Mouse (Mus musculus): ENCODE results near the gene Fmo2. TPM values are rescaled to one million over a fixed set of nuclear protein-coding genes. Genes with fewer than 3 reads are reported as not detected.

The Fmo2 gene
- 791 TPM for polyA plus RNA-seq (2014; fragmentation: Illumina TruSeq; extraction: RNeasy Lipid Tissue Mini Kit (QIAGEN cat#74804); ENCODE audit: low read depth, low replicate concordance)

GRCm38 (mm10) chr1:162897838-162898811 is at the start of gene Fmo2:
Gene Fmo2, minus strand, starts transcription at chr1:162898726.

GRCm38 (mm10) chr1:162937415-162937814 is 38.9 kb upstream of the Fmo2 start, which contains the start of gene Fmo6:
Gene Fmo6, minus strand, starts transcription at chr1:162937515.

GRCm38 (mm10) chr1:162866280-162866681 is 32.2 kb downstream of the Fmo2 start, which contains the start of gene Fmo1:
Gene Fmo1, minus strand, starts transcription at chr1:162866610.

Other genes starting within 250 kb of the Fmo2 start
- gene Myocos, start 240.5 kb downstream of the Fmo2 start, polyA plus RNA-seq (2014; fragmentation: Illumina TruSeq; extraction: RNeasy Lipid Tissue Mini Kit (QIAGEN cat#74804); ENCODE audit: low read depth, low replicate concordance) = not detected
- 35.7 TPM for gene Prrc2c, start 158.2 kb downstream of the Fmo2 start, polyA plus RNA-seq (2014; fragmentation: Illumina TruSeq; extraction: RNeasy Lipid Tissue Mini Kit (QIAGEN cat#74804); ENCODE audit: low read depth, low replicate concordance)
- 81.0 TPM for gene Fmo4, start 84.8 kb downstream of the Fmo2 start, polyA plus RNA-seq (2014; fragmentation: Illumina TruSeq; extraction: RNeasy Lipid Tissue Mini Kit (QIAGEN cat#74804); ENCODE audit: low read depth, low replicate concordance)
- 2,496 TPM for gene Fmo1, start 32.1 kb downstream of the Fmo2 start, polyA plus RNA-seq (2014; fragmentation: Illumina TruSeq; extraction: RNeasy Lipid Tissue Mini Kit (QIAGEN cat#74804); ENCODE audit: low read depth, low replicate concordance)
- not detected for gene Fmo6, start 38.8 kb upstream of the Fmo2 start, polyA plus RNA-seq (2014; fragmentation: Illumina TruSeq; extraction: RNeasy Lipid Tissue Mini Kit (QIAGEN cat#74804); ENCODE audit: low read depth, low replicate concordance)
- gene Fmo3, start 85.8 kb upstream of the Fmo2 start, polyA plus RNA-seq (2014; fragmentation: Illumina TruSeq; extraction: RNeasy Lipid Tissue Mini Kit (QIAGEN cat#74804); ENCODE audit: low read depth, low replicate concordance) = 1.8 TPM
- gene Mroh9, start 186.9 kb upstream of the Fmo2 start, polyA plus RNA-seq (2014; fragmentation: Illumina TruSeq; extraction: RNeasy Lipid Tissue Mini Kit (QIAGEN cat#74804); ENCODE audit: low read depth, low replicate concordance) = not detected